Mouse (Mus musculus): Measurements from ENCODE around the gene Gm28557. TPM values are rescaled to one million over a fixed set of nuclear protein-coding genes. Genes with fewer than 3 reads are reported as not detected.
A peak's percentile ranks its signal among the peaks of the same experiment; 100 is the strongest.

Gene Gm28557
- total and polyA plus RNA-seq, 2 experiments from 2014 or later, result 0.89 to 3.1 TPM

- Histone ChIP-seq H3K4me3 (ENCODE audit: low read depth, low read length) (no peak overlapping the region), H3K9me3 (ENCODE audit: low read length) (no peaks in the 10 kb centered on the region), H3K36me3 (ENCODE audit: insufficient read depth, low read length) (no peaks in the 10 kb centered on the region), H3K27me3 (ENCODE audit: insufficient read depth, low read length) (no peaks in the 10 kb centered on the region), H3K4me1 (ENCODE audit: insufficient read depth, low read length) (no peaks in the 10 kb centered on the region), H3K9ac (replicated peaks; ENCODE audit: low read length, poor library complexity, severe bottlenecking) (no peak overlapping the region), H3K4me2 (ENCODE audit: low read depth, low read length, poor library complexity, severe bottlenecking) (no peak overlapping the region), H3K27ac (ENCODE audit: low read depth, low read length) (no peak overlapping the region)
- ATAC-seq (ENCODE audit: low FRiP score) (no peak), DNase-seq (ENCODE audit: low spot score) (no peak)
- no peak for TF ChIP-seq CTCF (IDR thresholded peaks at IDR 0.05)
- WGBS, result 92% methylated on average over 2 of the region's 2 CpGs
Measured at GRCm38 (mm10) chr13:67113287-67113686, 4.9 kb upstream of the Gm28557 start.

GRCm38 (mm10) chr13:67112096-67112495, 3.7 kb upstream of the Gm28557 start:
- H3K9me3 ChIP-seq (ENCODE audit: low read length), result no peaks in the 10 kb centered on the region
- no peaks in the 10 kb centered on the region for H3K27me3 ChIP-seq (ENCODE audit: insufficient read depth, low read length)
- no peak for TF ChIP-seq CTCF (IDR thresholded peaks at IDR 0.05)
- ATAC-seq (ENCODE audit: low FRiP score), result no peak
- no peaks in the 10 kb centered on the region for H3K36me3 ChIP-seq (ENCODE audit: insufficient read depth, low read length)
- WGBS, result 82% methylated on average over 12 of the region's 12 CpGs
- no peaks in the 10 kb centered on the region for H3K4me1 ChIP-seq (ENCODE audit: insufficient read depth, low read length)
- no peak overlapping the region for H3K4me3 ChIP-seq (ENCODE audit: low read depth, low read length)
- H3K4me2 ChIP-seq (ENCODE audit: low read depth, low read length, poor library complexity, severe bottlenecking), result no peak overlapping the region
- no peak for DNase-seq (ENCODE audit: low spot score)
- H3K27ac ChIP-seq (ENCODE audit: low read depth, low read length), result no peak overlapping the region
- no peak overlapping the region for H3K9ac ChIP-seq (replicated peaks; ENCODE audit: low read length, poor library complexity, severe bottlenecking)

GRCm38 (mm10) chr13:67108821-67109206, 410 bp upstream of the Gm28557 start:
- ATAC-seq (ENCODE audit: low FRiP score), result peak; percentile 77
- 5% methylated on average over 9 of the region's 9 CpGs for WGBS

GRCm38 (mm10) chr13:67107681-67108080, 723 bp downstream of the Gm28557 start:
- H3K27me3 ChIP-seq (ENCODE audit: insufficient read depth, low read length), result no peaks in the 10 kb centered on the region
- H3K9me3 ChIP-seq (ENCODE audit: low read length), result no peaks in the 10 kb centered on the region
- DNase-seq (ENCODE audit: low spot score) (no peak), ATAC-seq (ENCODE audit: low FRiP score) (no peak)
- WGBS, result 69% methylated on average over 9 of the region's 9 CpGs
- H3K36me3 ChIP-seq (ENCODE audit: insufficient read depth, low read length), result no peaks in the 10 kb centered on the region
- peak overlapping the region; percentile 56 for H3K9ac ChIP-seq (replicated peaks; ENCODE audit: low read length, poor library complexity, severe bottlenecking)
- H3K4me1 ChIP-seq (ENCODE audit: insufficient read depth, low read length), result no peaks in the 10 kb centered on the region
- no peak overlapping the region for H3K27ac ChIP-seq (ENCODE audit: low read depth, low read length)
- peak overlapping the region; percentile 88 for H3K4me2 ChIP-seq (ENCODE audit: low read depth, low read length, poor library complexity, severe bottlenecking)
- peak overlapping the region; percentile 65 for H3K4me3 ChIP-seq (ENCODE audit: low read depth, low read length)
- no peak for TF ChIP-seq CTCF (IDR thresholded peaks at IDR 0.05)

More at GRCm38 (mm10) chr13:67108821-67109206, 410 bp upstream of the Gm28557 start:
- no peaks in the 10 kb centered on the region for H3K4me1 ChIP-seq (ENCODE audit: insufficient read depth, low read length)
- H3K27ac ChIP-seq (ENCODE audit: low read depth, low read length), result no peak overlapping the region
- DNase-seq (ENCODE audit: low spot score), result peak; percentile 76
- H3K27me3 ChIP-seq (ENCODE audit: insufficient read depth, low read length), result no peaks in the 10 kb centered on the region
- H3K4me3 ChIP-seq (ENCODE audit: low read depth, low read length), result peak overlapping the region; percentile 65
- TF ChIP-seq CTCF (IDR thresholded peaks at IDR 0.05), result peak; percentile 59; the same call in 1 of the 2 replicates
- no peaks in the 10 kb centered on the region for H3K9me3 ChIP-seq (ENCODE audit: low read length)
- H3K36me3 ChIP-seq (ENCODE audit: insufficient read depth, low read length), result no peaks in the 10 kb centered on the region
- H3K9ac ChIP-seq (replicated peaks; ENCODE audit: low read length, poor library complexity, severe bottlenecking), result no peak overlapping the region
- H3K4me2 ChIP-seq (ENCODE audit: low read depth, low read length, poor library complexity, severe bottlenecking), result peak overlapping the region; percentile 44

- Histone ChIP-seq H3K4me3 (ENCODE audit: low read depth, low read length) (no peak within 1 kb of the TSS), H3K9ac (replicated peaks; ENCODE audit: low read length, poor library complexity, severe bottlenecking) (no peak within 1 kb of the TSS), H3K27me3 (ENCODE audit: insufficient read depth, low read length) (no peaks in the 10 kb centered on the region), H3K9me3 (ENCODE audit: low read length) (no peaks in the 10 kb centered on the region), H3K4me2 (ENCODE audit: low read depth, low read length, poor library complexity, severe bottlenecking) (no peak within 1 kb of the TSS), H3K36me3 (ENCODE audit: insufficient read depth, low read length) (no peaks in the 10 kb centered on the region), H3K4me1 (ENCODE audit: insufficient read depth, low read length) (no peaks in the 10 kb centered on the region), H3K27ac (ENCODE audit: low read depth, low read length) (no peak within 1 kb of the TSS)
- no peak for ATAC-seq (ENCODE audit: low FRiP score)
- WGBS, result 89% methylated on average over 10 of the region's 10 CpGs
- no peak for DNase-seq (ENCODE audit: low spot score)
- no peak for TF ChIP-seq CTCF (IDR thresholded peaks at IDR 0.05)
Measured at GRCm38 (mm10) chr13:67097876-67098275, 10.5 kb downstream of the Gm28557 start, which contains the start of gene Zfp708. TSS of gene Zfp708 (minus strand) at chr13:67097976.

GRCm38 (mm10) chr13:67090154-67090553, 18.2 kb downstream of the Gm28557 start:
- 80% methylated on average over 1 of the region's 1 CpGs for WGBS
- Histone ChIP-seq H3K27me3 (ENCODE audit: insufficient read depth, low read length) (no peaks in the 10 kb centered on the region), H3K36me3 (ENCODE audit: insufficient read depth, low read length) (no peaks in the 10 kb centered on the region), H3K4me2 (ENCODE audit: low read depth, low read length, poor library complexity, severe bottlenecking) (no peak overlapping the region), H3K4me1 (ENCODE audit: insufficient read depth, low read length) (no peaks in the 10 kb centered on the region), H3K4me3 (ENCODE audit: low read depth, low read length) (no peak overlapping the region), H3K9me3 (ENCODE audit: low read length) (no peaks in the 10 kb centered on the region), H3K9ac (replicated peaks; ENCODE audit: low read length, poor library complexity, severe bottlenecking) (no peak overlapping the region), H3K27ac (ENCODE audit: low read depth, low read length) (no peak overlapping the region)
- no peak for TF ChIP-seq CTCF (IDR thresholded peaks at IDR 0.05)
- no peak for DNase-seq (ENCODE audit: low spot score)
- no peak for ATAC-seq (ENCODE audit: low FRiP score)
